Mouse (Mus musculus): ENCODE data around the gene Mtss1l.

Mtss1l gene

DNA sequence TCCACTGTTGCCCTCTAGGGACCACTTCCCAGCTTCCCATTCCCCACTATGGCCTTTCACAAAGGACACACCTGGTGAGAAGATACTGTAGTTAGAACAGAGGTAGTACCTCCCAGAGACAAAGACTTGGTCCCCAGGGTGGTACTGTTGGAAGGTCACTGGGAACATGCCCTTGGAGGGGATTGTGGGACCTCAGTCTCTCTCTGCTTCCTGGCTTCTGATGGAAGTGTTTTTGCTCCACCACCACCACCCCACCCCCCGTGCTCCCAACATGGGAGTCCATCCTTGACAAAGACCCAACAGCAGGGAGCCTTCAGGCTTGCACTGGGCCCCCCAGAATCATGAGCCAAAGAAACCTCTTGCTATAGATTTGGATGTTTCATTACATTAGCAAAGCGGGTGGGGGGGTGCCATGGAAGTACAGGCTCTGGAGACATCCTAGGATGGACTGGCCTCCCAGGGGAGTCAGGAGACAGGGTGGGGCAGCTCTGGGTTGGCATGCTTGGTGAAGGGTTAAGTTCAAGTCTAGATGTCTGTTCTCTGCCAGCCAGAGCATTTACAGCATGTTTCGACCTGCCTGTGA, 14.9 kb upstream of the Mtss1l start:
- DNase-seq (ENCODE audit: low read depth, low spot score) = no peak

DNA sequence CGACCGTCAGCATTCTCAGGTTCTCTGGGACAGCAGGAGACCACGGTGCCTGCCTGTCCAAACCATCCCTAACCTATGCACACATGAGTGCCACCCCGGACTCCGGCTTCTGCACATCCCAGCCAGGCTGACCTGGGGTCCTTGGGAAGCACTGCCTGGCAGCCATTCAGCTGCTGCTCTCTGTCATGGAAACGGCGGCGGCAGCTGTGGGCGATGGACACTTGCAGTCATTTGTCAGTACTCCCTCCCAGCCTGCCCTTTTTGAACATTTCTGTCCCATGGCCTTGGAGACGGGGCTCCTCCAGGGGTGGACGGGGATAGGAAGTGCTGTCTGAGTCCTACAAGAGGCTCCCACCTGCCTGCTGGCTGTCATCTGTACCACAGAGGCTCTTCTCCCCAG, 12.8 kb upstream of the Mtss1l start:
- no peak for DNase-seq (ENCODE audit: low read depth, low spot score)

DNA sequence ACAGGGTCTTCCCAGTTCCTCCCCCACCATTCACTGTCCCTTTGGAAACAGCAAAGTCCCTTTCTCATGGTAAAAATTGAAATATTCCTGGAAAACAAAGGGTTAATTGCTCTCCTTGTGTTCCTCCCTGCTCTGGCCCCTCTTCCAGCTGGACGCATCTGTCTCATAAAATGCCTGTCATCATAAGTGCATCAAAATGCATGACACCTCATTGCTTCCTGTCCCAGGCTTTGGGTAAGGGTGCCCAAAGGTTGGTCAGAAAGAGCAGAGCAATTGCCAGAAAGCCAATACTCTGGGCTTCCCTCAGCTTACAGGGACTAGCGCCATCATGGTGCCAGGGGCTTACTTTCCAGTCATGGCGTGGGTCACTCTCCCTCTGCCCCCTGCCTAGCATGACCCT, 10.7 kb upstream of the Mtss1l start:
- no peak for DNase-seq (ENCODE audit: low read depth, low spot score)

DNA sequence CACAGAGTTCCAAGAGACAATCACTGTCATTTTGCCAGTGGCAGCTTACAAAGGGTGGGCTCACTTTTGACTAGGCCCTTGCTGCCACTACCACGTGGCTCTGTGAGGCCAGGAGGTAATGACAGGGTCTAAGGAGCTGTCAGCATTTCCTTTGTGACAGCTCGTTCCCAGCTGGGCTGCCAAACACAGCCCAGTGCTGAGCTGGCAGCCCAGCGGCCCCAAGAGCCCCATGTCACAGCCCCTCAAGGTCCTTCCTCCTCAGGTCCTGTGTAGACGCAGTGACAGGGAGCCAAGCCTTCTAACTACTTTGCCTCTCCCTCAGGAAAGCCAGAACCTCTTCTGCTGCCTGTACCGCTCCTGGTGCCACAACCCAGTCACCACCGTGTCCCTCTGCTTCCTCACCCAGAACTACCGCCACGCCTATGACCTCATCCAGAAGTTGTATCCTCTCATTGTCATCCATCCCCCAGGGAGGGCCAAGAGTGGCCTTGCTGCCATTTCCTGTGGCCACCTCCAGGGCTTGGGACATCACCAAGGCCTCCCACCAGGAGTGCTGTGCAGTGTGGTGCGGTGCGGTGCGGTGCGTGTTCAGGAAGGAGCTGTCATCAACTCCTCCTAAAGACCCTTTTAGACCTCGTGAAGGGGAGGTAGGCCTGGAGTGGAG, 9.9 kb upstream of the Mtss1l start:
- no peak for DNase-seq (ENCODE audit: low read depth, low spot score)

DNA sequence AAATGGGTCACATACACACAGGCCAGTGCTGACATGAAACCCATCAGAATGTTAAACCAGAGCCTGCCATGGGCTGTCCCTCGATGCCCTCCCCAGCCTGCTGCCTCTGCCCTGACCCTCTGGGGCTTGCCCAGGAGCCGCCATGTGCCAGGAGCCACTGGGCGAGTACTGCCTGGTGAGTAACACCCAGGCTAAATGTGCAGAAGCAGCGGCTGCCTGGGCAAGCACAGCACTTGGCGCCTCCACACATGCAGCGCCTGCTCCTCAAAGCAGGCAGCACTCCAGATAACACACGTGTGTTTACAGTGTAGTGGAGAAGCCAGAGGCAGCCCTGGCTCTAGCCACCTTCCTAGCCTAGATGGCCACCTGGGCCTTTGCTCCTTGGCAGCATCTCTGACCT, 8.2 kb upstream of the Mtss1l start:
- no peak for DNase-seq (ENCODE audit: low read depth, low spot score)

DNA sequence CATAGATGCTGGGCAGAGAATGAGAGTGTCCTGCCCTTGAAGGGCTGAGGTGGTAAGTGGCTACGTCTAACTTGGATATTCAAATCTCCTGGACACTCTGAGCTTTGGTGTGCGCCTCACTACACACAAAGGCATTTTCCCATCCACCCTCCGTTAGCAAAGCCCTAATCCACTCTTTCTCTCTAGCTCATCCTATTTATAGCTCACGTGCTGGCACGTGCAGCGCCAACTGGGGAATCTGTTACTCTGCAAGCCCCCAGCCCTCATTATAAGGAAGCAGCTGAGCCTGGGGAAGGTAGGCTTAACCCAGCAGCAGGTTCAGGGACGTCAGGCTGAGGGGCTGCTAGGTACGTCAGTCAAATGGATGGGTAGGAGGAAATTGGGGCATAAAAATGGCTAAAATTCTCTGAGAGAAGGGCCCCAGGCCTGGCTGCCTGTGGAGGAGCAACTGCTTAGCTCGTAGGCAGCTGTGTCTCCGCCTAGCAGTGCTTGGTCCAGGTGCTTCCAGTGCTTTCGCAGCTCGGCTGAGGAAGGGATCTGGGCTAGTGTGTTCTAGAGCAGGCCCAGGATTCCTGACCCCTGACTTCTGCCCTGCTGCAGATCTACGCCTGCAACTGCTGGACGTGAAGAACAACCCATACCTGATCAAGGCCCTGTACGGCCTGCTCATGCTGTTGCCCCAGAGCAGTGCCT, 6.3 kb upstream of the Mtss1l start:
- no peak for DNase-seq (ENCODE audit: low read depth, low spot score)

DNA sequence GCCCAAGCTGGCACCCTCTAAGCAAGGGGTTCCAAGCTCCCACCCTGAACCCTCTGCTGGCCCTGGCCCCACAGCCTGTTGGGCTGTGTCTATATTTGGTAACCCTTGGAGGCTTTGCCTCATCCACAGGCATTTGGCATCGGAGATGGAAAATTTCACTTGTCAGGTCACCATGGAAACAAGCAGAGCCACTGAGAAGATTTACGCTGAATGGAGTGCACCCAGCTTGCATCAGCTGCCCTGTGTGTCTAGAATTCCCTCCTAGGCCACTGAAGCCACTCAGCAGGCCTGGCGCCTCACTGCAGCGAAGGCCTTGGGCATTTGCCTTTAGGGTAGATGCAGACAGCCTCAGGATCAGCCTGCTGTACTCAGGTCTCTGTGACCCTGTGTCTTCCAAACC, 5.2 kb upstream of the Mtss1l start:
- DNase-seq (ENCODE audit: low read depth, low spot score) = no peak

DNA sequence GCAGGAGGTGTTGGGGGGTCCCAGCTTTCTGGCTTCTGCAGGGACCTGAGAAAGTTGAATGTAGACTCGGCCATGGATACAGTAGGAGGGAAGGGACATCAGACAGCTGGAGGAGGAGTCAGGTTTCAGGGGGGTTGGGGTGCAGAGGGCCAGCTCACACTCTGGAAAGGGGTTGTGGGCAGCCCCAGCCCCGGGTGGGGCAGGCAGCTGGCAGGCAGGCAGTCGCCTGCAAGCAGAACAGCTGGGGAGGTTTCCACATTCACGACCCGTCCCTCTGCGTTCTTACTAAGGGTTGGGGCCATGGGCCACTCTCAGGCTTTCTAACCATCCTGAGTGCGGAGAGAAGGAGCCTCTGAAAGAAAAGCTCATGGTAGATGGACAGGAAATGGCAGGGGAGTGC, 4.1 kb upstream of the Mtss1l start:
- no peak for DNase-seq (ENCODE audit: low read depth, low spot score)

DNA sequence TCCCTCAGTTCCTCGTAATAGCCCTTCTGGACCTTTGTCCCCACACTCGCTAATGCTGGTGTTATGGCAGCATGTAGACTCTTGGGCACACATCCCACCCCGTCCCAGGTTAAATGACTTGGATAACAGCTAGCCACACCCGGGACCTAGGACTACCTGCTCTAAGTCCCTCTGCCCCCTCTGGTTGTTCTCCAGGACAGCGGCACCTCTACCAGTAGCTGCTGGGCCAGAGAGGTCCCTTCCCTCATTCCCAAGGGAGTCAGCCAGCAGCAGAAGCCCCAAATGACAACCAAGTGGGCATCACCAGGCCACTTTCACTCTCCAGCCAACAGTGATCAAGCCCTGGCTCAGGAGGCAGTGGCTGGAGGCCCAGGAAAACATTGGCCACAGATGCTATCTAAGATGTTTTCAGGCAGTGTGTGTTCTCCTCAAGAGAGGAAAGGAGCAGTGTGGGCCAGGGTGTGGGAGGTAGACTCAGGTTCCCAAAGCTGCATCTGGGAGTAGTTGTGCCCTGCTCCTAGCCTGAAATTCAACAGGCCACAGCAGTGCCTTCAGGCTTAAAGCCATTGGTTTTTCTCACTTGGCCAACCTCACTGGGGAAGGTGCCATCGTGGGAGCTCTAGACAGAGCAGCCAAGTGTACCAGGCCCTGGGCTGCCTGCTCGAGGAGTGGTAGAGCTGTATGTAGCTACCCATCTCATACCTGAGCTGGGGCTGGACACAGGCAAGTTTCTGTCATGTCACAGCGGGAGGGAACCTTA, 2.9 kb upstream of the Mtss1l start:
- no peak for DNase-seq (ENCODE audit: low read depth, low spot score)

DNA sequence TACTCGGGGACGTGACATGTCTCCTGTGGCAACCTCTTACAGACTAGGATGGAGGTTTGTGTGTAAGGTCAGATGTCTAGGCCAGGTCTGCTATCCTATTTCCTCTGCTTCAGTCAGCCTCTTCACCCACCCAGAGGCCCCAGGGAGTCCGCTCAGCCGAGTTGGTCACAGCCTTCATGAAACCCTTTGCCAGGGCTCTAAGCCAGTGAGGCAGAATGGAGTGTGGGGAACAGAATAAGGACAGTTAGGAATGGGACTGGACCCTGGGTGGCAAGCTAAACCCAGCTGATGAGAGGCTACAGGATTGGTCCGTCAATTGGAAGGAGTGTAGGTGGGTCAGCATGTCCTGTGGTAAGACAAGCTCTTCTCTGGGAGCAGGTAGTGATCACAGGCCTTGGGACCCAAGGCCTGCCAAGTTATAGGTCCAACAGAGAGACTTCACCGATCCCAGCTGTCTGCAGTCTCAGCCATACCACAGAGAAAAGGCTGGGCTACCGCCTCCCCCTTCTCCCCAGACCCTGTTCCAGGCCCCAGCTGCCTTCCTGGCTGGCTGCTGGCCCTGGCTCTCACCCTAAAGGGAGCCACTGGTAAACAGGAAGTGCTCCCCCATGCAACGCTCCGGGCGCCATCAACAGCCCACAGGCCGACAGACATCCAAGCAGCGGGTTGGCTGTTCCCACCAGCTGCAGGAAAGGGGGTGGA, 2.2 kb upstream of the Mtss1l start:
- DNase-seq (ENCODE audit: low read depth, low spot score) = no peak

DNA sequence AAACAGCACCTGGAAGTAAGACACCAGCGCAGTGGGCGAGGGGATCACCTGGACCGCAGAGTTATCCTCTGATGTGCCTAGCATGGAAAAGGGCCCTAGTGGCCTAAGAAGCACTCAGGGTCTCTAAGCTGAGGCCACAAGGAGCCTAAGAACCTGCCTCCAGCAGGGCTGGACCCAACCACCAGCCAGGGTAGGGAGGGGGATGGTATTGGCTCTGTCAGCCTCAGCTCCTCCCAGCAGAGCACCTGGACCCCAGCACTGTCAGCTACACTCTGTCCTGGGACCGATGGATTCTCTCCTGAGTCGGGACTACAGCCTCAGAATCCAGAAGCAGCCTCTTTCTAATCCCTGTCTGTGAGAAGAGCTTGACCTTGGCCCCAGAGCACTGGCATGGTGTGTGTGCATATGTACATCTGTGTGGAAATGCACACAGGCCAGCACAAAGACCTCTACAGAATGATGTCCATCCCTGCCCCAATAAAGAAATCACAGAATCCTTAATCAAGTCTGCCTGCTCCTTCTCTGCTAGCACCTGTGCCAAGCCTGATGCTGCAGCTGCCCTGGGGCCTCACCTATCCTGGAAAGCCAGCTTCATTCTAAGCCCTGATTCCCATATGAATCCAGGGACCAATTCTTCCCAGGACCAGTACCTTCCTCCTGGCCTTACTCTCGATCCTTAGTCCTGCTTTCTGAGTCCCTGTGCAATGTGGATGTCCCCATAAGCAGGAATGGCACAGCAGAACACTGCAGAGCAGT, 1.2 kb upstream of the Mtss1l start:
- no peak for DNase-seq (ENCODE audit: low read depth, low spot score)

DNA sequence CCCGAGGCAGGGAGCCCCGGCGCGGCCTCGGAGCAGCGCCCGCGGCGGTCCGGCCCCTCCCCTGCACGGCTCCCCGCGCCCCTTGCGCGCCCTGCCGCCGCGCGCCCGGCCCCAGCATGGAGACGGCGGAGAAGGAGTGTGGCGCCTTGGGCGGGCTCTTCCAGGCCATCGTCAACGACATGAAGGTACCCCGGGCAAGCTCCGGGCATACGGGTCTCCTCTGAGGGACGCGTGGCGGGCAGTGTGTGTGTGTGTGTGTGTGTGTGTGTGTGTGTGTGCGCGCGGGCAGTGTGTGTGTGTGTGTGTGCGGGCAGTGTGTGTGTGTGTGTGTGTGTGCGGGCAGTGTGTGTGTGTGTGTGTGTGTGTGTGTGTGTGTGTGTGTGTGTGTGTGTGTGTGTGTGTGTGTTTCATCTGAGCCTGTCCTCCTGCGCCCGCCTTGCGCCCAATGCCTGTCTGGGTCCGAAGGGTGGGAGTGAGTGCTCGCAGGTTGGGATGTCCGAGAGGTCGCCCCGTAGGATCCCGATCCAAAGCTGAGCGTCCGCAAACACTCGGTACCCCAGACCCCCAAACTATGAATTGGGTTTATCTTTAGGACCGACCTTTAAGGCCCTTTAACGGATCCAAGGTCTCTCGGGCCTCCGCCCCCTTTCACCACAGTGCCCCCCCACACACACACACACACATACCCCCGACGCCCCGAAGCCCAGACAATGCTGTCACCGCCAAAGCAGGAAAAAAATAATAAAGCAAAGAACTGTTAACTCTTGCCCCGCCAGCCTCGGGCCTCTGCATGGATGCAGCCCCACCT, 534 bp downstream of the Mtss1l start:
- peak; percentile 51 for DNase-seq (ENCODE audit: low read depth, low spot score)

DNA sequence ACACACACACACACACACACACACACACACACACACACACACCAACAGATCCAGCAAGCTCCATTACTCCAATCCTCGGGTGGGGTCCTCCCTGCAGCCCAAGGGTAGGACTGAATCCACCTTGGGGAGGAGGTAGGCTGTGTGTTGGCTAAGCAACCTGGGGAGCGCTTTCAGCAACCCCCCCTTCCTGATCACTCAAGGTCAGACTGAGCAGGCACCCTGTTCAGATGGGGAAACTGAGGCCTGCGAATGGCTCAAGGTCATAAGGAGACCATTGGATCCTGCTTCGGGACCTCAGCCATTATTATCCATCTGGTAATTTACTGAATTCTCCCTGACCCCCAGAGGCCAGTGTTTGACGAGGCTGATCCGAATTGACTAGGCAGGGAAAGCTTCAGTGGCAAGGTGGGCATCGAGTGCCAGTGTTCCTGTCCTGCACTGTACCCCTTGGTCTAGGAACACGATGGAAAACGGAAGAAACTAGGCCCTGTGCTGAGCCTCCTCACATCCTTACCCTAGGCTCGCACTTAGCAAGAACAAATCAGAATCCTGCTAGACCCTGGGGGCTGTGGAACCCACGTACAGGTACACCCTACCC, 1.2 kb downstream of the Mtss1l start:
- DNase-seq (ENCODE audit: low read depth, low spot score) = no peak

DNA sequence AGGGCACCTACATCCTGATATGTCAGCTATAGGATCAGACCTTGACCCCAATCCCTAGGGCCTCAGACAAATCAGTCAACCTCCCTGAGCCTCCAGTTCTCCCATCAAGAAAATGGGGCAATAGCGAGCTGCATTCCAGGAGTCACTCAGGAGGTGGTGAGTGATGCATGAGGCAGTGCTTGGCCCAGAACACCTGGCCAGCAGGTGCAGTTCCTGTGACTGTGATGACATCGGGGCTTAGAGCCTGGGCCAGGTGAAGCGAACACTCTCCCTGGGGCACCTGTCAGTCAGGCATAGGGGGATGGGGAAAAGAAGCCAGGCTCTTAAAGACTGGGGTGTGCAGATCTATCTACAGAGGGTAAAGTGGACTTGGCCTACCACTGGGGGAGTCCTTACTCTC, 3.2 kb downstream of the Mtss1l start:
- DNase-seq (ENCODE audit: low read depth, low spot score) = no peak

DNA sequence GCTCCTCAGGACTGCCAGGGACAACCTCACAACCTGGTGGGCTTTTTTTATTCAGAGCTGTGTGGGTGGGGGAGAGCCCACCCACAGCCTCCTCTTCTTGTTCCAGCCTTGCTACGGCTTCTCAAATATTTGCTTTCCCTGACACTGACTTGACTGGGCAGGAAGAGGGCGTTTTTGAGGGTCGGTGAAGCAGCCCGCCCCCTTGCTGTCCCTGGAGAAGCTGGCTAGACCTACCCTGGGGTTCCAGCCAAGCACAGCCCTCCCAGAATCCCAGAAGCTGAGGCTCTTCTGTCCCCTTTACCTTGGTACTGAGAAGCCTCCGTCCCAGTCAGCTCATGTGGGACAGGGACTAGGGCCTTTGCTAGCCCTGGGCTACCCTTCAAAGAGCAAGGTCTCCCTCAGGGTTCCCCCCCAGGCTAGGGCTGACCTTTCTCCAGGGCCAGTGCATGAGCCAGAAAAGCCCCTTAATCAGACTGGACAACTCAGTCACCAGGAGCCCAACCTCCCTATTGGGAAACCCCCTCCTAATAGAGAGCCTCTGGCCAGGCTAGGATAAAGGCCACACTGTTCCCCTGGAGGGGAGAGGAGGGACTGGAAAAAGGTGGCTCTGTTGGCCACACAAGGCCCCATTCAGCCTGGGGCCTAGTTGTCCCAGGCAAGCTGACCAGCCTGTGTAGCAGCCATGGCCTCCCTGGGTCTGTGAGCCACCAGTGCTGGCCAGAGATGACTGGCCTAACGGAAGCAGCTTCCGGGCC, 4.0 kb downstream of the Mtss1l start:
- no peak for DNase-seq (ENCODE audit: low read depth, low spot score)

DNA sequence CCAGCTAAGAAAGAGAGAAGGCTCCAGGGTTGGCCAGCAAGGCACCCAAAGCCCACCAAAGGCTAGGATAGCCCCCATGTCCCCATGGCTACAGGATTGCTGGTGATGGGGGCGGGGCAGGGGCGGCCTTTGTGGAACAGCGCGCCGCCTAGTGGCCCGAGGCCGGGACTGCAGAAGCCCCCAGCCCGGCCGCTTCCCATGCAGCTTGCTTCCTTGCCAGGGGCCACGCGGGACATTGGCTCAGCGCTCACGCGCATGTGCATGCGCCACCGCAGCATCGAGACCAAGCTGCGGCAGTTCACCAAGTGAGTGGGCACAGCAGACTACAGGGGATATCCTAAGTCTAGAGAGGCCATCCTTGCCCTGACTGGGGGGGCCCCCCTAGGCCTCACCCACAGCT, 5.6 kb downstream of the Mtss1l start:
- peak; percentile 80 for DNase-seq (ENCODE audit: low read depth, low spot score)

DNA sequence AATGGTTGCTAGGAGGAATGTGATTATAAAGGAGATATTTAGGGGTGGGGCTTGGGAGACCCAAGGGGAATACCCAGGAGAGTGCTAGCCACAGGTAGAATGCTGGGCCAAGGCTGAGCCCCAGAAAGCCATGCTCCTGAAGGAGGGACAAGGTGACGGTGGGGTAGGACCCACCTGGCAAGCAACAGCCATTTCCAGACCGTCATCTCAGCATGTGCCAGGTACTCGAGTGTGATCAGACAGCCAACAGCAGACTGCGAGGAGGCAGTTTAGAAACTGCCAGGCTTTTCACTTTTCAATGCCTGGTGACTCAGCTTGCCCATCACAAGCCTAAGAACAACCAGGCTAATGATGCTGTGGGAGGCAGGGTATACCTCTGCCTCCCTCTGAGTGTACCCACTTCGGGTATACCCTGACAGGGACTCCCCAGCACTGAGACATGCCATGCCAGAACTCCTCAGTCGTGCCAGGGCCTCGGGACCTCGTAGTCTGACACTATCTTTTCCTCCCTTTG, 10.1 kb downstream of the Mtss1l start:
- DNase-seq (ENCODE audit: low read depth, low spot score) = no peak

DNA sequence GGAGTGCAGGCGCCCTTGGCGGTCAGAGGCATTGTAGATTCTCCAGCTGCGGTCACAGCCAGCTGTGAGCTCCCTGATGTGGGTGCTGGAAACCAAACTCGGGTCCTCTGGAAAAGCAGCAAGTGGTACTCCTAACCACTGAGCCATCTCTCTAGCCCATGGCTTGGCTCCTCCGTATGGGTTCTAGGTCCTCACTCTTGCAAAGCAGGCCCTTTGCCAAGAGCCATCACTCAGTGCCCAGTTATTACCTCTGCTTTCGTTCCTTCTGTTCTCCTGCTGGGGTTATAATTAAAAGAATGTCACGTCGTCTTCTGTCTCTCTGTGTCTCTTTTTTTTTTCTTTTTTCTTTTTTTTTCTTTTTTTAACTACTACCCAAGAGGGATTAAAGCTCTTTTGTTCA, 11.8 kb downstream of the Mtss1l start:
- no peak for DNase-seq (ENCODE audit: low read depth, low spot score)

DNA sequence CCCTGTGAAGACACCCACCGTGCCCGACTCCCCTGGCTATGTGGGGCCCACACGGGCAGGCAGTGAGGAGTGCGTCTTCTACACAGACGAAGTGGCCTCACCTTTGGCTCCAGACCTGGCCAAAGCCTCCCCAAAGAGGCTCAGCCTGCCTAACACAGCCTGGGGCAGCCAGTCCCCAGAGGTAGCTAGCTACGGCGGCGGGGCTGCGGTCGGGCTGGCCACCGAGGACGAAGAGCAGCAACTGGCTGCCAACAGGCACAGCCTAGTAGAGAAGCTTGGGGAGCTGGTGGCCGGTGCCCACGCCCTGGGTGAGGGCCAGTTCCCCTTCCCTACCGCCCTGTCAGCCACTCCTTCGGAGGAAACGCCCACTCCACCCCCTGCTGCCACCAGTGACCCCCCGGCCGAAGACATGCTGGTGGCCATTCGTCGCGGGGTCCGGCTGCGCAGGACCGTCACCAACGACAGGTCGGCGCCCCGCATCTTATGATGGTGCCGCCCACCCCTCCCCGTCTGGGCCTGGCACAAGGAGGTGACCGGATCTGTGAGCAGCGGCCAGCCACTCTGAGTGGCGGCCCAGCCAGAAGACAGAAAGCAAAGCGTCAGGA, 17.4 kb downstream of the Mtss1l start:
- no peak for DNase-seq (ENCODE audit: low read depth, low spot score)
